Mouse (Mus musculus) forebrain, embryonic 12.5 days (tissue): ENCODE data around the gene Paqr5. TPM values are rescaled to one million over a fixed set of nuclear protein-coding genes. Genes with fewer than 3 reads are reported as not detected.

ENCODE experiments used
- ATAC-seq: fragments of 200-750 bp; cut with Nextera tagmentation; 2 replicates; pipeline ENCODE4 v1.8.0; 2017; ENCODE audit warnings: moderate TSS enrichment; ENCODE audit not compliant: low FRiP score
- H3K27ac ChIP-seq: fragments of 300-500 bp; sonication (generic); 2 replicates; pipeline ENCODE4 v1.5.1; 2016; ENCODE audit warnings: mild to moderate bottlenecking
- H3K27me3 ChIP-seq: fragments of 300-500 bp; sonication (generic); 2 replicates; pipeline ENCODE4 v1.6.1; 2016; ENCODE audit warnings: mild to moderate bottlenecking
- H3K36me3 ChIP-seq: fragments of 300-500 bp; sonication (generic); replicated peaks from 2 replicates; pipeline ENCODE4 v1.6.1; 2016; ENCODE audit warnings: mild to moderate bottlenecking
- H3K4me1 ChIP-seq: fragments of 300-500 bp; sonication (generic); 2 replicates; pipeline ENCODE4 v1.6.1; 2016
- H3K4me2 ChIP-seq: fragments of 300-500 bp; sonication (generic); 2 replicates; pipeline ENCODE4 v1.6.1; 2016; ENCODE audit warnings: mild to moderate bottlenecking, moderate library complexity
- H3K4me3 ChIP-seq: fragments of 300-500 bp; sonication (generic); replicated peaks from 2 replicates; pipeline ENCODE4 v1.5.1; 2016; ENCODE audit warnings: mild to moderate bottlenecking
- H3K9ac ChIP-seq: fragments of 300-500 bp; sonication (generic); 2 replicates; pipeline ENCODE4 v1.6.1; 2016; ENCODE audit warnings: mild to moderate bottlenecking
- H3K9me3 ChIP-seq: fragments of 300-500 bp; sonication (generic); 2 replicates; pipeline ENCODE4 v1.6.1; 2016
- WGBS: fragments of 180-500 bp; shearing (Covaris S2); methylation state at CpG from one replicate; pipeline ENCODE4 v1.1.7; 2016; 5-methylcytosine and 5-hydroxymethylcytosine counted together
- polyA plus RNA-seq: library from polyadenylated mRNA; unstranded; fragments of >200 nt; fragmentation: Nextera tagmentation; extraction: Ambion mirVana; gene quantifications from 2 replicates; pipeline ENCODE4 v1.2.1, GENCODE M21; 2016

Paqr5 gene
- polyA plus RNA-seq, 1 experiment from 2014 or later: 0.47 TPM

GRCm38 (mm10) chr9:62025056-62025455 lies 1.6 kb downstream of the Paqr5 start:
- no peaks in the 10 kb centered on the region for H3K9me3 ChIP-seq
- 35% methylated on average over 5 of the region's 5 CpGs for WGBS
- H3K4me3 ChIP-seq: no peak overlapping the region
- no peak overlapping the region for H3K9ac ChIP-seq
- peaks cover 44% of the 10 kb centered on the region for H3K27me3 ChIP-seq
- peaks cover 8% of the 10 kb centered on the region for H3K4me1 ChIP-seq
- no peak overlapping the region for H3K4me2 ChIP-seq
- no peaks in the 10 kb centered on the region for H3K36me3 ChIP-seq
- no peak overlapping the region for H3K27ac ChIP-seq
- ATAC-seq: no peak

GRCm38 (mm10) chr9:62023879-62024278 lies 2.8 kb downstream of the Paqr5 start:
- ATAC-seq: no peak
- WGBS: 68% methylated on average over 4 of the region's 4 CpGs

GRCm38 (mm10) chr9:62022961-62023680 lies 3.5 kb downstream of the Paqr5 start:
- H3K4me3 ChIP-seq: no peak overlapping the region
- no peaks in the 10 kb centered on the region for H3K36me3 ChIP-seq
- no peak overlapping the region for H3K9ac ChIP-seq
- H3K4me2 ChIP-seq: no peak overlapping the region
- no peak overlapping the region for H3K27ac ChIP-seq
- peaks cover 40% of the 10 kb centered on the region for H3K27me3 ChIP-seq
- H3K9me3 ChIP-seq: no peaks in the 10 kb centered on the region
- 86% methylated on average over 6 of the region's 6 CpGs for WGBS
- no peak for ATAC-seq
- H3K4me1 ChIP-seq: peaks cover 8% of the 10 kb centered on the region

More at GRCm38 (mm10) chr9:62023879-62024278, 2.8 kb downstream of the Paqr5 start:
- Histone ChIP-seq H3K27ac (no peak overlapping the region), H3K4me1 (peaks cover 8% of the 10 kb centered on the region), H3K9ac (no peak overlapping the region), H3K4me2 (no peak overlapping the region), H3K27me3 (peaks cover 44% of the 10 kb centered on the region), H3K9me3 (no peaks in the 10 kb centered on the region), H3K36me3 (no peaks in the 10 kb centered on the region), H3K4me3 (no peak overlapping the region)

- Histone ChIP-seq H3K4me2 (no peak overlapping the region), H3K36me3 (no peaks in the 10 kb centered on the region), H3K27me3 (peaks cover 27% of the 10 kb centered on the region), H3K4me3 (no peak overlapping the region), H3K4me1 (peaks cover 4% of the 10 kb centered on the region), H3K9me3 (no peaks in the 10 kb centered on the region), H3K9ac (no peak overlapping the region), H3K27ac (no peak overlapping the region)
- 74% methylated on average over 7 of the region's 7 CpGs for WGBS
- ATAC-seq: no peak
These were observed 5.0 kb downstream of the Paqr5 start for GRCm38 (mm10) chr9:62021583-62022120.

- no peak for ATAC-seq
- no peak overlapping the region for H3K9ac ChIP-seq
- H3K4me1 ChIP-seq: no peaks in the 10 kb centered on the region
- H3K27ac ChIP-seq: no peak overlapping the region
- no peaks in the 10 kb centered on the region for H3K9me3 ChIP-seq
- no peaks in the 10 kb centered on the region for H3K36me3 ChIP-seq
- peaks cover 14% of the 10 kb centered on the region for H3K27me3 ChIP-seq
- 82% methylated on average over 7 of the region's 7 CpGs for WGBS
- H3K4me3 ChIP-seq: no peak overlapping the region
- H3K4me2 ChIP-seq: no peak overlapping the region
These were observed 6.4 kb downstream of the Paqr5 start for GRCm38 (mm10) chr9:62020259-62020658.

GRCm38 (mm10) chr9:62018229-62019093 lies 8.2 kb downstream of the Paqr5 start:
- no peaks in the 10 kb centered on the region for H3K9me3 ChIP-seq
- no peak overlapping the region for H3K27ac ChIP-seq
- no peak overlapping the region for H3K9ac ChIP-seq
- WGBS: 84% methylated on average over 14 of the region's 14 CpGs
- no peaks in the 10 kb centered on the region for H3K36me3 ChIP-seq
- H3K27me3 ChIP-seq: no peaks in the 10 kb centered on the region
- H3K4me2 ChIP-seq: no peak overlapping the region
- no peak for ATAC-seq
- no peak overlapping the region for H3K4me3 ChIP-seq
- no peaks in the 10 kb centered on the region for H3K4me1 ChIP-seq

- H3K4me1 ChIP-seq: no peaks in the 10 kb centered on the region
- H3K4me2 ChIP-seq: no peak overlapping the region
- no peak for ATAC-seq
- H3K9me3 ChIP-seq: no peaks in the 10 kb centered on the region
- WGBS: 87% methylated on average over 6 of the region's 6 CpGs
- no peak overlapping the region for H3K27ac ChIP-seq
- no peak overlapping the region for H3K4me3 ChIP-seq
- no peaks in the 10 kb centered on the region for H3K27me3 ChIP-seq
- no peak overlapping the region for H3K9ac ChIP-seq
- H3K36me3 ChIP-seq: no peaks in the 10 kb centered on the region
These were observed 9.3 kb downstream of the Paqr5 start for GRCm38 (mm10) chr9:62017329-62017728.

GRCm38 (mm10) chr9:62015504-62015903 lies 11.2 kb downstream of the Paqr5 start:
- 58% methylated on average over 3 of the region's 3 CpGs for WGBS
- H3K9me3 ChIP-seq: no peaks in the 10 kb centered on the region
- no peak overlapping the region for H3K9ac ChIP-seq
- H3K36me3 ChIP-seq: no peaks in the 10 kb centered on the region
- H3K4me2 ChIP-seq: no peak overlapping the region
- H3K4me1 ChIP-seq: no peaks in the 10 kb centered on the region
- no peak for ATAC-seq
- H3K4me3 ChIP-seq: no peak overlapping the region
- no peaks in the 10 kb centered on the region for H3K27me3 ChIP-seq
- no peak overlapping the region for H3K27ac ChIP-seq

- no peak for ATAC-seq
These were observed 13.1 kb downstream of the Paqr5 start for GRCm38 (mm10) chr9:62013316-62014097.

GRCm38 (mm10) chr9:62008360-62008759 lies 18.3 kb downstream of the Paqr5 start:
- ATAC-seq: no peak
- H3K9me3 ChIP-seq: no peaks in the 10 kb centered on the region
- 82% methylated on average over 5 of the region's 5 CpGs for WGBS
- H3K4me3 ChIP-seq: no peak overlapping the region
- no peak overlapping the region for H3K9ac ChIP-seq
- no peak overlapping the region for H3K4me2 ChIP-seq
- no peaks in the 10 kb centered on the region for H3K27me3 ChIP-seq
- peaks cover 12% of the 10 kb centered on the region for H3K4me1 ChIP-seq
- no peaks in the 10 kb centered on the region for H3K36me3 ChIP-seq
- H3K27ac ChIP-seq: no peak overlapping the region

More at GRCm38 (mm10) chr9:62013316-62014097, 13.1 kb downstream of the Paqr5 start:
- Histone ChIP-seq H3K9ac (no peak overlapping the region), H3K4me3 (no peak overlapping the region), H3K4me2 (no peak overlapping the region), H3K4me1 (no peaks in the 10 kb centered on the region), H3K27ac (no peak overlapping the region), H3K36me3 (no peaks in the 10 kb centered on the region), H3K27me3 (no peaks in the 10 kb centered on the region), H3K9me3 (no peaks in the 10 kb centered on the region)
- 72% methylated on average over 12 of the region's 12 CpGs for WGBS

GRCm38 (mm10) chr9:62007028-62007427 lies 19.6 kb downstream of the Paqr5 start:
- no peak overlapping the region for H3K9ac ChIP-seq
- H3K4me1 ChIP-seq: peaks cover 16% of the 10 kb centered on the region
- H3K4me3 ChIP-seq: no peak overlapping the region
- H3K9me3 ChIP-seq: no peaks in the 10 kb centered on the region
- no peak for ATAC-seq
- H3K27ac ChIP-seq: no peak overlapping the region
- H3K36me3 ChIP-seq: no peaks in the 10 kb centered on the region
- 79% methylated on average over 4 of the region's 4 CpGs for WGBS
- no peaks in the 10 kb centered on the region for H3K27me3 ChIP-seq
- H3K4me2 ChIP-seq: no peak overlapping the region

- no peak for ATAC-seq
- Histone ChIP-seq H3K9me3 (no peaks in the 10 kb centered on the region), H3K27ac (peak overlapping the region; percentile 3; the same call in 1 of the 2 replicates), H3K36me3 (no peaks in the 10 kb centered on the region), H3K9ac (no peak overlapping the region), H3K4me3 (no peak overlapping the region), H3K4me1 (peaks cover 16% of the 10 kb centered on the region), H3K27me3 (0 out of 2 replicates have a peak, but pooled peaks cover 5% of the 10 kb centered on the region), H3K4me2 (no peak overlapping the region)
- 34% methylated on average over 2 of the region's 2 CpGs for WGBS
These were observed 23.0 kb downstream of the Paqr5 start for GRCm38 (mm10) chr9:62003611-62004010.
